8 mouse cellular contexts compared by ENCODE assay signal in genomic region chr12:40037226-40037813, GRCm38 (mm10). TPM values are rescaled to one million over a fixed set of nuclear protein-coding genes. Genes with fewer than 3 reads are reported as not detected.
DNase-seq lines count a peak whose midpoint lies in the region; ATAC-seq and TF ChIP-seq lines count a peak whose summit lies in the region.

No protein-coding gene starts in this region.

- peak; percentile 94 for DNase-seq in CH12.LX (ENCODE audit: extremely low read depth)
- peak; percentile 89 for DNase-seq in c-Kit-positive CD71-positive TER-119-negative erythroid progenitor cells, embryonic 14.5 days (ENCODE audit: low read depth)
- peak; percentile 99 for DNase-seq in heart, postnatal 10 days
- peak; percentile 90 for DNase-seq in large intestine, adult 2 months (ENCODE audit: low read depth, low spot score)
- DNase-seq in liver, postnatal 0 days = peak; percentile 100
- DNase-seq in testis, postnatal 10 days (ENCODE audit: low spot score) = peak; percentile 99

- no peaks in the 10 kb centered on the region for H3K27me3 ChIP-seq in CH12.LX (replicated peaks)
- H3K27me3 ChIP-seq in forebrain, embryonic 12.5 days = 0 out of 2 replicates have a peak, but pooled peaks cover 3% of the 10 kb centered on the region
- H3K27me3 ChIP-seq in liver, postnatal 0 days (ENCODE audit: insufficient read depth, low read length) = no peaks in the 10 kb centered on the region
- no peaks in the 10 kb centered on the region for H3K27me3 ChIP-seq in neural tube, embryonic 14.5 days (ENCODE audit: control insufficient read depth, insufficient read depth, low read length)

- H3K36me3 ChIP-seq in CH12.LX (replicated peaks in 1 of 2; ENCODE audit: control insufficient read depth in 1 of 2, insufficient read depth in 1 of 2, low read length in 1 of 2) = peaks cover 0 to 3% of the 10 kb centered on the region in 2 experiments
- H3K36me3 ChIP-seq in forebrain, embryonic 12.5 days (replicated peaks) = 0 out of 2 replicates have a peak, but pooled peaks cover 5% of the 10 kb centered on the region
- H3K36me3 ChIP-seq in liver, postnatal 0 days (replicated peaks; ENCODE audit: insufficient read depth, low read length) = 0 out of 2 replicates have a peak, but pooled peaks cover 2% of the 10 kb centered on the region
- H3K36me3 ChIP-seq in neural tube, embryonic 14.5 days (ENCODE audit: control insufficient read depth, insufficient read depth, low read length) = no peaks in the 10 kb centered on the region

- H3K9me3 ChIP-seq in CH12.LX (replicated peaks; ENCODE audit: low read length) = no peaks in the 10 kb centered on the region
- no peaks in the 10 kb centered on the region for H3K9me3 ChIP-seq in forebrain, embryonic 12.5 days
- H3K9me3 ChIP-seq in liver, postnatal 0 days (ENCODE audit: low read length) = no peaks in the 10 kb centered on the region
- H3K9me3 ChIP-seq in neural tube, embryonic 14.5 days (ENCODE audit: control insufficient read depth, low read length) = no peaks in the 10 kb centered on the region

- under 1% methylated on average over 58 of the region's 60 CpGs for WGBS in forebrain, embryonic 12.5 days
- under 1% methylated on average over 59 of the region's 60 CpGs for WGBS in large intestine, adult 2 months
- under 1% methylated on average over 50 of the region's 60 CpGs for WGBS in liver, postnatal 0 days (ENCODE audit: insufficient replicate concordance)
- WGBS in neural tube, embryonic 14.5 days = under 1% methylated on average over 56 of the region's 60 CpGs

- H3K4me2 ChIP-seq in CH12.LX (ENCODE audit: insufficient read depth, low read depth, poor library complexity, severe bottlenecking) = peak overlapping the region; percentile 98; the same call in 1 of the 2 replicates
- peak overlapping the region; percentile 68 for H3K4me2 ChIP-seq in forebrain, embryonic 12.5 days
- H3K4me2 ChIP-seq in liver, postnatal 0 days (ENCODE audit: low read depth, low read length) = peak overlapping the region; percentile 86
- H3K4me2 ChIP-seq in neural tube, embryonic 14.5 days (ENCODE audit: low read depth, low read length) = peak overlapping the region; percentile 58

- no peak; the same call in 1 of the 2 replicates for TF ChIP-seq EP300 in CH12.LX (IDR thresholded peaks at IDR 0.05; ENCODE audit: low read length)
- 0 out of 2 replicates have a peak, but pooled peaks have one; percentile 27 for TF ChIP-seq EP300 in liver, postnatal 0 days (IDR thresholded peaks at IDR 0.05; ENCODE audit: low read depth)

- TF ChIP-seq CTCF in CH12.LX (conservative IDR thresholded peaks at IDR 0.05 in 1 of 2, IDR thresholded peaks at IDR 0.05 in 1 of 2; ENCODE audit: low read depth in 2 of 2, low read length in 2 of 2) = peak in 1 of 2 experiments; percentile 89; a peak in 2 of 4 replicates
- peak; percentile 93 for TF ChIP-seq CTCF in liver, postnatal 0 days (IDR thresholded peaks at IDR 0.05; ENCODE audit: low read depth)

- peaks cover 2 to 13% of the 10 kb centered on the region in 2 experiments; a peak in 2 of 4 replicates for H3K4me1 ChIP-seq in CH12.LX (ENCODE audit: control insufficient read depth in 1 of 2, insufficient read depth in 2 of 2)
- H3K4me1 ChIP-seq in forebrain, embryonic 12.5 days = peaks cover 14% of the 10 kb centered on the region
- 0 out of 2 replicates have a peak, but pooled peaks cover 3% of the 10 kb centered on the region for H3K4me1 ChIP-seq in liver, postnatal 0 days (ENCODE audit: insufficient read depth)
- H3K4me1 ChIP-seq in neural tube, embryonic 14.5 days (ENCODE audit: control insufficient read depth, insufficient read depth, low read length) = peaks cover 10% of the 10 kb centered on the region; the same call in 1 of the 2 replicates

- H3K4me3 ChIP-seq in CH12.LX (replicated peaks in 1 of 3; ENCODE audit: low read depth in 2 of 3, low read length in 2 of 3, poor library complexity in 1 of 3) = peak overlapping the region; percentile 80 to 94 (median 80)
- peak overlapping the region; percentile 88 for H3K4me3 ChIP-seq in forebrain, embryonic 12.5 days (replicated peaks)
- H3K4me3 ChIP-seq in liver, postnatal 0 days (ENCODE audit: low read depth, low read length) = peak overlapping the region; percentile 85
- peak overlapping the region; percentile 94 for H3K4me3 ChIP-seq in neural tube, embryonic 14.5 days (ENCODE audit: low read depth, low read length)

- H3K27ac ChIP-seq in CH12.LX (ENCODE audit: insufficient read depth, low read depth) = peak overlapping the region; percentile 74
- peak overlapping the region; percentile 92 for H3K27ac ChIP-seq in forebrain, embryonic 12.5 days
- peak overlapping the region; percentile 98 for H3K27ac ChIP-seq in liver, postnatal 0 days (ENCODE audit: low read depth)
- peak overlapping the region; percentile 95 for H3K27ac ChIP-seq in neural tube, embryonic 14.5 days (ENCODE audit: low read depth, low read length)

- peaks cover 28% of the 10 kb centered on the region for H3K79me2 ChIP-seq in CH12.LX (replicated peaks; ENCODE audit: control insufficient read depth, extremely low read depth, insufficient read depth, poor library complexity, severe bottlenecking)

- ATAC-seq in forebrain, embryonic 12.5 days (ENCODE audit: low FRiP score) = peak; percentile 98
- peak; percentile 95 for ATAC-seq in liver, postnatal 0 days
- ATAC-seq in neural tube, embryonic 14.5 days (ENCODE audit: low read depth) = peak; percentile 97

- in situ Hi-C loops in CH12.LX (cut with MboI; ENCODE audit: low pct_ligation_motif_present, low pct_unique_long_range_greater_than_20kb, low sequenced_read_pairs) = loop anchor here (5.0 kb wide), 1 partner anchor 375 kb away; no protein-coding TSS in a partner anchor

- intact Hi-C loops in heart, postnatal 10 days (cut with DNase I) = loop anchor here (5.0 kb wide), 2 partner anchors 80 to 295 kb away; no protein-coding TSS in a partner anchor

- dilution Hi-C loops in CH12.LX (cut with MboI; ENCODE audit: extremely low pct_ligation_motif_present, extremely low pct_unique_long_range_greater_than_20kb, low sequenced_read_pairs) = no loop called here

- H3K9ac ChIP-seq in CH12.LX (ENCODE audit: insufficient read depth, low read depth) = peak overlapping the region; percentile 68
- peak overlapping the region; percentile 70 for H3K9ac ChIP-seq in forebrain, embryonic 12.5 days
- peak overlapping the region; percentile 90 for H3K9ac ChIP-seq in liver, postnatal 0 days (replicated peaks)
- peak overlapping the region; percentile 84 for H3K9ac ChIP-seq in neural tube, embryonic 14.5 days (replicated peaks; ENCODE audit: low read depth, low read length)

- TF ChIP-seq RAD21 in CH12.LX (IDR thresholded peaks at IDR 0.05; ENCODE audit: low read depth, low read length) = peak; percentile 92

- TF ChIP-seq POLR2A in CH12.LX (IDR thresholded peaks at IDR 0.05; ENCODE audit: low read depth, low read length) = peak; percentile 95

TF ChIP-seq in CH12.LX, 34 proteins besides CTCF, POLR2A, EP300 and RAD21 (continues in another document):
- peak; percentile 98 for TF ChIP-seq TCF12 (IDR thresholded peaks at IDR 0.05; ENCODE audit: low read depth, low read length)
- peak; percentile 80 for TF ChIP-seq IRF4 (IDR thresholded peaks at IDR 0.05; ENCODE audit: low read depth, low read length)
- no peak for TF ChIP-seq GABPA (IDR thresholded peaks at IDR 0.05; ENCODE audit: insufficient replicate concordance, low read depth, low read length)
- no peak for TF ChIP-seq ZKSCAN1 (IDR thresholded peaks at IDR 0.05; ENCODE audit: borderline replicate concordance, low read depth, low read length)
- no peak; the same call in none of the 2 replicates for TF ChIP-seq MXI1 (IDR thresholded peaks at IDR 0.05; ENCODE audit: low read depth, low read length)
- TF ChIP-seq RCOR1 (conservative IDR thresholded peaks at IDR 0.05; ENCODE audit: low read depth, low read length) = 0 out of 2 replicates have a peak, but pooled peaks have one; percentile 41
- peak; percentile 91 for TF ChIP-seq ZMIZ1 (IDR thresholded peaks at IDR 0.05; ENCODE audit: low read depth, low read length)
- TF ChIP-seq ELF1 (IDR thresholded peaks at IDR 0.05; ENCODE audit: low read depth, low read length) = peak; percentile 72
- TF ChIP-seq SMC3 (IDR thresholded peaks at IDR 0.05; ENCODE audit: low read depth, low read length) = peak; percentile 93
- peak; percentile 94 for TF ChIP-seq NELFE (IDR thresholded peaks at IDR 0.05; ENCODE audit: low read depth, low read length)
- 0 out of 2 replicates have a peak, but pooled peaks have one; percentile 48 for TF ChIP-seq KAT2A (IDR thresholded peaks at IDR 0.05; ENCODE audit: insufficient replicate concordance, low read length)
- peak; percentile 65 for TF ChIP-seq BHLHE40 (IDR thresholded peaks at IDR 0.05; ENCODE audit: low read depth, low read length)
- no peak for TF ChIP-seq JUN (IDR thresholded peaks at IDR 0.05; ENCODE audit: insufficient read depth, low read depth, low read length)
- no peak for TF ChIP-seq PAX5 (IDR thresholded peaks at IDR 0.05; ENCODE audit: low read length)
- TF ChIP-seq MEF2A (IDR thresholded peaks at IDR 0.05; ENCODE audit: borderline replicate concordance, low read depth, low read length) = peak; percentile 69
- peak; percentile 81; the same call in 1 of the 2 replicates for TF ChIP-seq UBTF (IDR thresholded peaks at IDR 0.05; ENCODE audit: low read depth, low read length)
- no peak for TF ChIP-seq USF1 (IDR thresholded peaks at IDR 0.05; ENCODE audit: low read depth, low read length)
- TF ChIP-seq TBP (conservative IDR thresholded peaks at IDR 0.05; ENCODE audit: low read depth, low read length) = peak; percentile 70; the same call in 1 of the 2 replicates
- TF ChIP-seq MYC (IDR thresholded peaks at IDR 0.05; ENCODE audit: low read depth, low read length) = no peak
- TF ChIP-seq SIN3A (IDR thresholded peaks at IDR 0.05; ENCODE audit: low read length) = peak; percentile 7; the same call in 1 of the 2 replicates
- TF ChIP-seq JUND (conservative IDR thresholded peaks at IDR 0.05; ENCODE audit: low read depth, low read length) = no peak
- peak; percentile 51; the same call in 1 of the 2 replicates for TF ChIP-seq HCFC1 (IDR thresholded peaks at IDR 0.05; ENCODE audit: low read depth, low read length)
- TF ChIP-seq NRF1 (IDR thresholded peaks at IDR 0.05; ENCODE audit: low read depth, low read length) = peak; percentile 49
- no peak for TF ChIP-seq MAFK (IDR thresholded peaks at IDR 0.05; ENCODE audit: insufficient replicate concordance, low read length)

RNA-seq across cellular contexts. Expression of gene Arl4a, which starts 0.5 kb away (rescaled TPM):
- total RNA-seq in CH12.LX (2012; rRNA removed) (24.7 and 25.4 TPM in 2 replicates), CH12.LX (2014; rRNA removed) (24.6 and 28.7 TPM in 2 replicates)
- 24.3 and 25.4 TPM in 2 replicates for polyA plus RNA-seq in CH12.LX (2012; ENCODE audit: insufficient read length, low read depth)
- polyA plus RNA-seq in forebrain, embryonic 12.5 days (2016; fragmentation: Nextera tagmentation; extraction: Ambion mirVana) = 64.5 and 70.5 TPM in 2 replicates
- 10 to 100 TPM; 24.7 to 36.9 TPM for total RNA-seq in heart, postnatal 10 days (2021)
- 9.2 and 13.4 TPM in 2 replicates for polyA plus RNA-seq in large intestine, adult 2 months (2012; rRNA removed)
- 59.9 and 64.7 TPM in 2 replicates for polyA plus RNA-seq in liver, postnatal 0 days (2015; fragmentation: Nextera tagmentation; extraction: Ambion mirVana)
- 138 and 165 TPM in 2 replicates for polyA plus RNA-seq in neural tube, embryonic 14.5 days (2014; fragmentation: Nextera tagmentation; extraction: Ambion mirVana)

Comparison
In these comparisons a context has a peak if more than half of its experiments do, and no peak if none do; other contexts are left out.
1. Peak in every context shown above with its lines: DNase-seq, ATAC-seq, H3K4me3 ChIP-seq and H3K27ac ChIP-seq.